Mouse (Mus musculus) frontal cortex, adult (tissue): ENCODE measurements around the gene Creb5.

Experiments
- ATAC-seq: cut with Nextera tagmentation; 2 replicates; pipeline ENCODE4 v1.9.2; 2017; ENCODE audit warnings: mild to moderate bottlenecking, moderate library complexity, mixed read lengths; ENCODE audit not compliant: low TSS enrichment

Gene Creb5

GRCm38 (mm10) chr6:53490917-53491316 lies 203.8 kb downstream of the Creb5 start:
- no peak for ATAC-seq

- no peak for ATAC-seq
These were observed 204.3 kb downstream of the Creb5 start for GRCm38 (mm10) chr6:53491331-53491730.

GRCm38 (mm10) chr6:53493864-53494263 lies 206.8 kb downstream of the Creb5 start:
- ATAC-seq = no peak

GRCm38 (mm10) chr6:53495667-53496066 lies 208.6 kb downstream of the Creb5 start:
- ATAC-seq = no peak

- ATAC-seq = no peak
These were observed 209.3 kb downstream of the Creb5 start for GRCm38 (mm10) chr6:53496325-53496753.

GRCm38 (mm10) chr6:53497904-53498536 lies 210.9 kb downstream of the Creb5 start:
- ATAC-seq = no peak

- no peak for ATAC-seq
These were observed 212.7 kb downstream of the Creb5 start for GRCm38 (mm10) chr6:53499621-53500295.

GRCm38 (mm10) chr6:53501236-53501635 lies 214.2 kb downstream of the Creb5 start:
- no peak for ATAC-seq

- ATAC-seq = no peak
These were observed 220.0 kb downstream of the Creb5 start for GRCm38 (mm10) chr6:53506947-53507564.

GRCm38 (mm10) chr6:53508847-53509494 lies 221.9 kb downstream of the Creb5 start:
- ATAC-seq = no peak

- no peak for ATAC-seq
These were observed 222.9 kb downstream of the Creb5 start for GRCm38 (mm10) chr6:53510005-53510404.

- no peak for ATAC-seq
These were observed 225.2 kb downstream of the Creb5 start for GRCm38 (mm10) chr6:53512226-53512625.

GRCm38 (mm10) chr6:53513380-53513779 lies 226.3 kb downstream of the Creb5 start:
- no peak for ATAC-seq

- ATAC-seq = no peak
These were observed 227.8 kb downstream of the Creb5 start for GRCm38 (mm10) chr6:53514862-53515261.

- ATAC-seq = no peak
These were observed 228.5 kb downstream of the Creb5 start for GRCm38 (mm10) chr6:53515611-53516010.

GRCm38 (mm10) chr6:53517371-53517945 lies 230.4 kb downstream of the Creb5 start:
- ATAC-seq = no peak

GRCm38 (mm10) chr6:53523743-53524497 lies 236.8 kb downstream of the Creb5 start:
- ATAC-seq = no peak

- no peak for ATAC-seq
These were observed 239.4 kb downstream of the Creb5 start for GRCm38 (mm10) chr6:53526460-53526859.

GRCm38 (mm10) chr6:53530742-53531141 lies 243.7 kb downstream of the Creb5 start:
- ATAC-seq = no peak

GRCm38 (mm10) chr6:53531461-53531860 lies 244.4 kb downstream of the Creb5 start:
- no peak for ATAC-seq

GRCm38 (mm10) chr6:53537530-53537929 lies 250.5 kb downstream of the Creb5 start:
- ATAC-seq = no peak
